Mouse (Mus musculus): ENCODE measurements around the gene Notch4. TPM values are rescaled to one million over a fixed set of nuclear protein-coding genes. Genes with fewer than 3 reads are reported as not detected.

The Notch4 gene
- polyA plus RNA-seq, 2 experiments = 0.67 to 0.99 TPM

- 76% methylated on average over 8 of the region's 8 CpGs for WGBS (ENCODE audit: insufficient replicate concordance)
- Histone ChIP-seq H3K27me3 (ENCODE audit: control insufficient read depth, insufficient read depth, low read length) (no peaks in the 10 kb centered on the region), H3K36me3 (replicated peaks; ENCODE audit: control insufficient read depth, insufficient read depth, low read depth) (peaks cover 7% of the 10 kb centered on the region), H3K9me3 (ENCODE audit: control insufficient read depth, low read length) (no peaks in the 10 kb centered on the region), H3K4me3 (ENCODE audit: insufficient read depth in 1 of 2, low read depth in 2 of 2, low read length in 2 of 2) (no peak overlapping the region), H3K9ac (replicated peaks) (no peak overlapping the region), H3K27ac (no peak overlapping the region), H3K4me2 (ENCODE audit: low read depth) (no peak overlapping the region), H3K4me1 (replicated peaks; ENCODE audit: control insufficient read depth in 2 of 2, insufficient read depth in 2 of 2, low read length in 1 of 2) (peaks cover 6 to 12% of the 10 kb centered on the region in 2 experiments)
- TF ChIP-seq EP300 (IDR thresholded peaks at IDR 0.05; ENCODE audit: low read depth) = no peak
- no peak for TF ChIP-seq CTCF (IDR thresholded peaks at IDR 0.05; ENCODE audit: low read depth)
- no peak for ATAC-seq (ENCODE audit: insufficient read depth)
- no peak for DNase-seq (ENCODE audit: low read depth in 3 of 3, low spot score in 3 of 3)
Measured at GRCm38 (mm10) chr17:34596098-34596497, 32.0 kb downstream of the Notch4 start.

- H3K36me3 ChIP-seq (replicated peaks; ENCODE audit: control insufficient read depth, insufficient read depth, low read depth) = peaks cover 12% of the 10 kb centered on the region
- no peak within 1 kb of the TSS for H3K4me3 ChIP-seq (ENCODE audit: insufficient read depth in 1 of 2, low read depth in 2 of 2, low read length in 2 of 2)
- ATAC-seq (ENCODE audit: insufficient read depth) = no peak
- H3K9me3 ChIP-seq (ENCODE audit: control insufficient read depth, low read length) = no peaks in the 10 kb centered on the region
- no peaks in the 10 kb centered on the region for H3K27me3 ChIP-seq (ENCODE audit: control insufficient read depth, insufficient read depth, low read length)
- H3K27ac ChIP-seq = no peak within 1 kb of the TSS
- WGBS (ENCODE audit: insufficient replicate concordance) = 21% methylated on average over 6 of the region's 6 CpGs
- H3K9ac ChIP-seq (replicated peaks) = no peak within 1 kb of the TSS
- TF ChIP-seq CTCF (IDR thresholded peaks at IDR 0.05; ENCODE audit: low read depth) (no peak), EP300 (IDR thresholded peaks at IDR 0.05; ENCODE audit: low read depth) (no peak)
- no peak within 1 kb of the TSS for H3K4me2 ChIP-seq (ENCODE audit: low read depth)
- peaks cover 0 to 11% of the 10 kb centered on the region in 2 experiments; a peak in 1 of 4 replicates for H3K4me1 ChIP-seq (replicated peaks; ENCODE audit: control insufficient read depth in 2 of 2, insufficient read depth in 2 of 2, low read length in 1 of 2)
- DNase-seq (ENCODE audit: low read depth in 3 of 3, low spot score in 3 of 3) = no peak
Measured at GRCm38 (mm10) chr17:34597566-34598095, 33.6 kb downstream of the Notch4 start, which contains the start of gene Ager. Gene Ager (plus strand): TSS chr17:34597862.

GRCm38 (mm10) chr17:34599891-34600290 is 35.8 kb downstream of the Notch4 start:
- Histone ChIP-seq H3K4me2 (ENCODE audit: low read depth) (no peak overlapping the region), H3K9me3 (ENCODE audit: control insufficient read depth, low read length) (no peaks in the 10 kb centered on the region), H3K9ac (replicated peaks) (no peak overlapping the region), H3K27ac (no peak overlapping the region), H3K27me3 (ENCODE audit: control insufficient read depth, insufficient read depth, low read length) (no peaks in the 10 kb centered on the region), H3K4me3 (ENCODE audit: insufficient read depth in 1 of 2, low read depth in 2 of 2, low read length in 2 of 2) (no peak overlapping the region), H3K4me1 (replicated peaks; ENCODE audit: control insufficient read depth in 2 of 2, insufficient read depth in 2 of 2, low read length in 1 of 2) (peaks cover 4 to 17% of the 10 kb centered on the region in 2 experiments), H3K36me3 (replicated peaks; ENCODE audit: control insufficient read depth, insufficient read depth, low read depth) (peaks cover 12% of the 10 kb centered on the region)
- WGBS (ENCODE audit: insufficient replicate concordance) = 76% methylated on average over 9 of the region's 9 CpGs
- TF ChIP-seq EP300 (IDR thresholded peaks at IDR 0.05; ENCODE audit: low read depth) = no peak
- TF ChIP-seq CTCF (IDR thresholded peaks at IDR 0.05; ENCODE audit: low read depth) = no peak
- no peak for DNase-seq (ENCODE audit: low read depth in 3 of 3, low spot score in 3 of 3)
- ATAC-seq (ENCODE audit: insufficient read depth) = no peak

- ATAC-seq (ENCODE audit: insufficient read depth) = no peak
- Histone ChIP-seq H3K4me2 (ENCODE audit: low read depth) (peak overlapping the region; percentile 95), H3K4me1 (replicated peaks; ENCODE audit: control insufficient read depth in 2 of 2, insufficient read depth in 2 of 2, low read length in 1 of 2) (peaks cover 12 to 25% of the 10 kb centered on the region in 2 experiments), H3K36me3 (replicated peaks; ENCODE audit: control insufficient read depth, insufficient read depth, low read depth) (peaks cover 12% of the 10 kb centered on the region), H3K9me3 (ENCODE audit: control insufficient read depth, low read length) (no peaks in the 10 kb centered on the region), H3K27ac (no peak overlapping the region), H3K9ac (replicated peaks) (no peak overlapping the region), H3K4me3 (ENCODE audit: insufficient read depth in 1 of 2, low read depth in 2 of 2, low read length in 2 of 2) (no peak overlapping the region; a peak in 1 of 4 replicates), H3K27me3 (ENCODE audit: control insufficient read depth, insufficient read depth, low read length) (no peaks in the 10 kb centered on the region)
- TF ChIP-seq CTCF (IDR thresholded peaks at IDR 0.05; ENCODE audit: low read depth) = no peak
- TF ChIP-seq EP300 (IDR thresholded peaks at IDR 0.05; ENCODE audit: low read depth) = no peak
- DNase-seq (ENCODE audit: low read depth in 3 of 3, low spot score in 3 of 3) = no peak
- 85% methylated on average over 12 of the region's 12 CpGs for WGBS (ENCODE audit: insufficient replicate concordance)
Measured at GRCm38 (mm10) chr17:34601796-34602195, 37.7 kb downstream of the Notch4 start.

- peak within 1 kb of the TSS; percentile 93 for H3K9ac ChIP-seq (replicated peaks)
- peaks cover 12 to 23% of the 10 kb centered on the region in 2 experiments for H3K4me1 ChIP-seq (replicated peaks; ENCODE audit: control insufficient read depth in 2 of 2, insufficient read depth in 2 of 2, low read length in 1 of 2)
Measured at GRCm38 (mm10) chr17:34603375-34604060, 39.5 kb downstream of the Notch4 start, which contains the start of gene Rnf5. Gene Rnf5 (minus strand): TSS chr17:34603690.

More at GRCm38 (mm10) chr17:34603375-34604060, 39.5 kb downstream of the Notch4 start, which contains the start of gene Rnf5:
- no peaks in the 10 kb centered on the region for H3K27me3 ChIP-seq (ENCODE audit: control insufficient read depth, insufficient read depth, low read length)
- ATAC-seq (ENCODE audit: insufficient read depth) = peak; percentile 88
- WGBS (ENCODE audit: insufficient replicate concordance) = under 1% methylated on average over 29 of the region's 30 CpGs
- H3K4me3 ChIP-seq (ENCODE audit: insufficient read depth in 1 of 2, low read depth in 2 of 2, low read length in 2 of 2) = peak within 1 kb of the TSS; percentile 74 to 92
- peak within 1 kb of the TSS; percentile 89 for H3K27ac ChIP-seq
- peaks cover 12% of the 10 kb centered on the region for H3K36me3 ChIP-seq (replicated peaks; ENCODE audit: control insufficient read depth, insufficient read depth, low read depth)
- peak within 1 kb of the TSS; percentile 95 for H3K4me2 ChIP-seq (ENCODE audit: low read depth)
- TF ChIP-seq EP300 (IDR thresholded peaks at IDR 0.05; ENCODE audit: low read depth) (peak; percentile 68), CTCF (IDR thresholded peaks at IDR 0.05; ENCODE audit: low read depth) (no peak)
- DNase-seq (ENCODE audit: low read depth in 3 of 3, low spot score in 3 of 3) = peak; percentile 100
- H3K9me3 ChIP-seq (ENCODE audit: control insufficient read depth, low read length) = no peaks in the 10 kb centered on the region
